Mouse (Mus musculus) right cerebral cortex, postnatal 36 days (tissue): Measurements from ENCODE around the gene Olfr975.
"Not testable (repeated sequence)": the region's sequence is repeated elsewhere in the genome, so short reads cannot be mapped to it uniquely, and the experiment has no call there.

Experiments used
- DNase-seq, 2 experiments: peaks; one replicate each; pipeline ENCODE4 v3.0.0; 2022; ENCODE audit warnings: low spot score in 2 of 2, mixed read lengths in 1 of 2

The Olfr975 gene

DNA sequence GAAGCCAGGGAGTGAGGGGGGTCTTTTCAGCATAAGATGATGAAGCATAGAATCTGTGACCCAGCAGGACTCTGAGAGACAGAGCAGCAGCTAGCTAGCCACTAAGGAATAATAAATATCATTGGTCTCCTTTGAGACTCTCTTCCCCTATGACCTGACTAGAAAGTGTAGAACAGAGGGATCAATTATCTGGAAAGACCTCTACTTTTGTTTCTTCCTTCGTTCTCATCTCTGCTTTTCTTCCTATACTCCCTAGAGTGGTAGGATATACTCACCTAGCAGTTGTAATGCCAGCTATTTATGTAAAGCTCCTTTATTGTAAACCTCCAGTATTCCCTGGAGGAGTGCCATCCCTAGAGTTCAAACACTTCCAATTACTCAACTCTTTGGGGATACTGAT, at the start of gene Olfr975:
TSS of gene Olfr975 (minus strand) at position 101 of the 400 bp plus-strand sequence.
- DNase-seq: no peak

GRCm38 (mm10) chr9:39991813-39992212, 40.0 kb upstream of the Olfr975 start, which contains the start of gene Olfr978:
Gene Olfr978 (plus strand): TSS chr9:39992113.
- DNase-seq: no peak

- not testable (repeated sequence) for DNase-seq
Measured at GRCm38 (mm10) chr9:39976581-39977145, 24.8 kb upstream of the Olfr975 start.

- DNase-seq: not testable (repeated sequence)
Measured at GRCm38 (mm10) chr9:39961033-39961432, 9.2 kb upstream of the Olfr975 start, which contains the start of gene Olfr976. Gene Olfr976 (minus strand): TSS chr9:39961133.

DNA sequence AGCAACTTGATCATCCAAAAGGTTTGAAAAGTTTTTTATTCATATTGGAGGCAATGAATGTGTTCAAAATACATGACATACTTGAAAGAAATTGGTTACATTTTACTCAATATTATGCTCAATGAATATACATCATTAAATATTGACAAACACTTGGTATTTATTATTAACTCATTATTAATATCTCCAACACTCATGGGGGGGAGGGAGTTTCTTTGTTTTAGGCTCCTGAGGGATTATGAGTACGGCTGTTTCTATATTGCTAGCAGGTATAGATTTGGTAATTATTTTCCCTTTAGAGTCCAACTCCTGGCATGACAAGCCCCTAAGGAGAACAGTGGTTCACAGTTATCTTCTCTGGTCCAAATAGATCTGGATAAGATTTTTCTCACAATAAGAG, 14.6 kb downstream of the Olfr975 start, which contains the start of gene Olfr974:
TSS of gene Olfr974 (plus strand) at position 301 of the 400 bp plus-strand sequence.
- DNase-seq: no peak

DNA sequence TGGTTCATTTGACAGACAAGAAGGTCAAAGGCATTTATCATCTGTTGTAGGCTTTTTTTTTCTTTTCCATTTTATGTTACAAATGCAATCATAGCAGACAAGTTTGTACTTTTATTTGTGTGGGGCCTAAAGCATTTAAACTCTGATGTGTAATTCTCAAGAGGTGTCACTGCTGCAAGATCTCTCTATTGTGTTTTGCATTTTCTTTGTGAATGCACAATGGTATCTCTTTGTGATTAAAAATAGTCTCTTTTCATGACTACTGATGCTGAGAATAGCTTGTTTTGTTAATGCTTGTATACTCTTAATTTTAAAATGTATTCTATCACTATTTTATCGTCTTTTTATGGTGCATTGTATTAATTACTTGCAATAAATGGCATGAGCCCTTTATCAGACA, 23.0 kb downstream of the Olfr975 start:
- DNase-seq: not testable (repeated sequence)

GRCm38 (mm10) chr9:39927975-39928836, 23.6 kb downstream of the Olfr975 start:
- not testable (repeated sequence) for DNase-seq

GRCm38 (mm10) chr9:39909939-39910338, 41.9 kb downstream of the Olfr975 start:
- DNase-seq: no peak

GRCm38 (mm10) chr9:39907036-39907435, 44.8 kb downstream of the Olfr975 start, which contains the start of gene Olfr229:
Gene Olfr229 (plus strand): TSS chr9:39907336.
- no peak for DNase-seq

DNA sequence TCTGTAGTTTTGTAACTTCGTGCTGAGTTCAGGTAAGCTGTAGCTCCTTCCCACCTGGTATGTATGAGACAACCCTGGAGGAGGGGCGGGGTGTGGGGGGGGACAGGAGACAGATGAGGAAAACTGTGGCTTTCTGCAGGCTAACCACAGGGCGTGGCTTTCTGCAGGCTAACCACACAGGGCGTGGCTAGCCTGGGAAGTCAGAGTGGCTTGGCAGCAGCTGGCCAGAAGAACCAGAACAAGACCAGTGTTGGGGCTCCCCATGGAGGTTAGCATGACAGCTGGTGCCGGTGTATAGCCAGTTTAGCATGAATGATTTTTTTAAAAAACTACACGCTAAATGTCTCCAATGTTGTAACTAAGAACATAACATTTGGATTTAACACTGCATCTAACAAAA, 46.7 kb downstream of the Olfr975 start:
- DNase-seq: no peak
